Mouse (Mus musculus) spleen, adult 12 weeks (tissue): ENCODE measurements around the gene Plpp7.

Source experiments
- DNase-seq: peaks from one replicate; pipeline ENCODE4 v3.0.0; 2022; ENCODE audit warnings: low spot score

Gene Plpp7

GRCm38 (mm10) chr2:32139377-32139776, 44.0 kb downstream of the Plpp7 start:
- no peak for DNase-seq

- no peak for DNase-seq
These were observed 45.2 kb downstream of the Plpp7 start for GRCm38 (mm10) chr2:32140498-32140934.

- no peak for DNase-seq
These were observed 46.3 kb downstream of the Plpp7 start for GRCm38 (mm10) chr2:32141602-32142001.

- DNase-seq, result no peak
These were observed 47.0 kb downstream of the Plpp7 start for GRCm38 (mm10) chr2:32142368-32142767.

- DNase-seq, result no peak
These were observed 49.3 kb downstream of the Plpp7 start for GRCm38 (mm10) chr2:32144633-32145032.

- DNase-seq, result no peak
These were observed 51.4 kb downstream of the Plpp7 start for GRCm38 (mm10) chr2:32146617-32147162.

GRCm38 (mm10) chr2:32150135-32150534, 54.8 kb downstream of the Plpp7 start:
- no peak for DNase-seq

GRCm38 (mm10) chr2:32150562-32150923, 55.2 kb downstream of the Plpp7 start:
- no peak for DNase-seq

- DNase-seq, result no peak
These were observed 55.8 kb downstream of the Plpp7 start, which contains the start of gene Prrc2b for GRCm38 (mm10) chr2:32150924-32151659. TSS of gene Prrc2b (plus strand) at chr2:32151082.

GRCm38 (mm10) chr2:32151660-32152366, 56.5 kb downstream of the Plpp7 start:
- DNase-seq, result no peak

- DNase-seq, result no peak
These were observed 57.2 kb downstream of the Plpp7 start for GRCm38 (mm10) chr2:32152367-32153034.

- no peak for DNase-seq
These were observed 57.9 kb downstream of the Plpp7 start for GRCm38 (mm10) chr2:32153041-32153790.

- no peak for DNase-seq
These were observed 58.4 kb downstream of the Plpp7 start for GRCm38 (mm10) chr2:32153791-32154119.

- DNase-seq, result no peak
These were observed 59.1 kb downstream of the Plpp7 start for GRCm38 (mm10) chr2:32154334-32154997.

- DNase-seq, result no peak
These were observed 59.7 kb downstream of the Plpp7 start for GRCm38 (mm10) chr2:32154998-32155541.

- no peak for DNase-seq
These were observed 60.3 kb downstream of the Plpp7 start for GRCm38 (mm10) chr2:32155614-32156013.

- DNase-seq, result no peak
These were observed 61.3 kb downstream of the Plpp7 start for GRCm38 (mm10) chr2:32156645-32157044.

- no peak for DNase-seq
These were observed 62.0 kb downstream of the Plpp7 start for GRCm38 (mm10) chr2:32157328-32157727.

- DNase-seq, result no peak
These were observed 63.4 kb downstream of the Plpp7 start for GRCm38 (mm10) chr2:32158616-32159239.
